Mouse (Mus musculus) heart, embryonic 11.5 days (tissue): ENCODE measurements at regions not wholly inside any gene's neighbourhood (a gene's known extent, or its start where the extent isn't known, plus 50 kb on each side); places are given as distances from the start of the nearest gene placed in this dataset.

Experiments
- ATAC-seq: fragments of 200-750 bp; cut with Nextera tagmentation; replicated peaks from 2 replicates; pipeline ENCODE4 v1.8.0; 2017; ENCODE audit warnings: moderate library complexity; ENCODE audit not compliant: insufficient number of reproducible peaks, low FRiP score, low TSS enrichment
- H3K27ac ChIP-seq: fragments of 300-500 bp; sonication (generic); 2 replicates; pipeline ENCODE4 v1.5.1; 2014; ENCODE audit warnings: mild to moderate bottlenecking, low read depth, low read length
- H3K27me3 ChIP-seq: fragments of 300-500 bp; sonication (generic); 2 replicates; pipeline ENCODE4 v1.6.1; 2014; ENCODE audit warnings: mild to moderate bottlenecking, low read length, mixed read lengths; ENCODE audit not compliant: control insufficient read depth, insufficient read depth
- H3K36me3 ChIP-seq: fragments of 300-500 bp; sonication (generic); 2 replicates; pipeline ENCODE4 v1.6.1; 2014; ENCODE audit warnings: mild to moderate bottlenecking, low read length, moderate library complexity, mixed read lengths; ENCODE audit not compliant: control insufficient read depth, insufficient read depth
- H3K4me1 ChIP-seq: fragments of 300-500 bp; sonication (generic); 2 replicates; pipeline ENCODE4 v1.6.1; 2014; ENCODE audit warnings: low read length; ENCODE audit not compliant: control insufficient read depth, insufficient read depth
- H3K4me2 ChIP-seq: fragments of 300-500 bp; sonication (generic); 2 replicates; pipeline ENCODE4 v1.6.1; 2014; ENCODE audit warnings: mild to moderate bottlenecking, moderate library complexity
- H3K4me3 ChIP-seq: fragments of 300-500 bp; sonication (generic); 2 replicates; pipeline ENCODE4 v1.5.1; 2014; ENCODE audit warnings: low read depth, low read length
- H3K9ac ChIP-seq: fragments of 300-500 bp; sonication (generic); 2 replicates; pipeline ENCODE4 v1.6.1; 2014; ENCODE audit warnings: mild to moderate bottlenecking, low read depth, low read length, moderate library complexity
- H3K9me3 ChIP-seq: fragments of 300-500 bp; sonication (generic); replicated peaks from 2 replicates; pipeline ENCODE4 v1.6.1; 2016; ENCODE audit warnings: low read length; ENCODE audit not compliant: control insufficient read depth
- WGBS: fragments of 180-500 bp; shearing (Covaris S2); extraction: QIAGEN DNeasy Blood & Tissue Kit; methylation state at CpG from one replicate; pipeline ENCODE4 v1.1.7; 2014; ENCODE audit not compliant: insufficient replicate concordance; 5-methylcytosine and 5-hydroxymethylcytosine counted together

GRCm38 (mm10) chr13:59949471-59949870, 126.5 kb upstream of the Tut7 start:
- Histone ChIP-seq H3K27ac (no peak overlapping the region), H3K27me3 (no peaks in the 10 kb centered on the region), H3K36me3 (no peaks in the 10 kb centered on the region), H3K4me3 (no peak overlapping the region), H3K4me1 (peaks cover 7% of the 10 kb centered on the region; the same call in 1 of the 2 replicates), H3K9ac (no peak overlapping the region), H3K4me2 (no peak overlapping the region), H3K9me3 (no peaks in the 10 kb centered on the region)
- ATAC-seq: no peak
- WGBS: 78% methylated on average over 6 of the region's 6 CpGs

DNA sequence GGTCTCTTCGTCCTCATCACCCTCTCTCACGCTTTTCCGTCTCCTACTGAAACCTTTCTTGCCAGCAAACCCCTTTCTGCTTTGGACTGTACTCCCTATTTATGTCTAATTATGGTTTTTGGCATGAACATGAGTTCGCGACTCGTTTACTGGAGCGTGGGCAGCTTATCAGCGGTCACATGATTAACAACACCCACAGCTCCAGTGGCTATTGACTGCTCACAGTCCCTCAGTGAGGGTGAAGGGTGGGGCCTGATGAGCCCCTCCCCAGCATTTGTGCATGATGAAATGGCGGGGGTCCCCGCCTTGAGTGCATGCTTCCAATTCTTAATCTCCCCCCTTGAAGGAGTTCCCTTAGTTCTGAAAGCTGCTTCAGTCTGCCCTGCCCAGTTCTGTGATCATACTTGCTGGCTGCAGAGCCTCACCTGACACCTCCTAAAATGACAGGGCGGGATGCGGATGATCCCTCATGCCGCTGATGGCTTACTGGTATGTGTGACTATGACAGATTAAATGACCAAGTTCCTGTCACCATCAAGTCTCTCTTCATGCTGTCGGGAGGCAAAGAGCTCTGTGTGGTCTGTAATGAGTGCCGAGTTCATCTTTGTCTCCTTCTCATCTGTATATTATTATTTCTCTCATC, 125.7 kb upstream of the Tut7 start:
- Histone ChIP-seq H3K4me2 (peak overlapping the region; percentile 24), H3K4me3 (no peak overlapping the region)
- ATAC-seq: no peak; the same call in 1 of the 2 replicates

GRCm38 (mm10) chr13:59947461-59947860, 124.5 kb upstream of the Tut7 start:
- ATAC-seq: no peak
- no peaks in the 10 kb centered on the region for H3K9me3 ChIP-seq
- no peak overlapping the region for H3K27ac ChIP-seq
- WGBS: 76% methylated on average over 5 of the region's 5 CpGs
- H3K36me3 ChIP-seq: no peaks in the 10 kb centered on the region
- no peak overlapping the region for H3K4me2 ChIP-seq
- no peak overlapping the region for H3K4me3 ChIP-seq
- H3K27me3 ChIP-seq: no peaks in the 10 kb centered on the region
- no peak overlapping the region for H3K9ac ChIP-seq
- H3K4me1 ChIP-seq: peaks cover 7% of the 10 kb centered on the region; the same call in 1 of the 2 replicates

More for the DNA sequence above, 125.7 kb upstream of the Tut7 start:
- H3K4me1 ChIP-seq: peaks cover 7% of the 10 kb centered on the region; the same call in 1 of the 2 replicates
- no peaks in the 10 kb centered on the region for H3K9me3 ChIP-seq
- H3K27me3 ChIP-seq: no peaks in the 10 kb centered on the region
- WGBS: 62% methylated on average over 15 of the region's 15 CpGs
- no peak overlapping the region for H3K9ac ChIP-seq
- no peak overlapping the region for H3K27ac ChIP-seq
- no peaks in the 10 kb centered on the region for H3K36me3 ChIP-seq

GRCm38 (mm10) chr13:59946509-59946908, 123.6 kb upstream of the Tut7 start:
- ATAC-seq: no peak
- Histone ChIP-seq H3K9me3 (no peaks in the 10 kb centered on the region), H3K4me1 (peaks cover 7% of the 10 kb centered on the region; the same call in 1 of the 2 replicates), H3K27me3 (no peaks in the 10 kb centered on the region), H3K4me2 (no peak overlapping the region), H3K4me3 (no peak overlapping the region), H3K36me3 (no peaks in the 10 kb centered on the region), H3K27ac (no peak overlapping the region), H3K9ac (no peak overlapping the region)
- WGBS: 64% methylated on average over 4 of the region's 4 CpGs

DNA sequence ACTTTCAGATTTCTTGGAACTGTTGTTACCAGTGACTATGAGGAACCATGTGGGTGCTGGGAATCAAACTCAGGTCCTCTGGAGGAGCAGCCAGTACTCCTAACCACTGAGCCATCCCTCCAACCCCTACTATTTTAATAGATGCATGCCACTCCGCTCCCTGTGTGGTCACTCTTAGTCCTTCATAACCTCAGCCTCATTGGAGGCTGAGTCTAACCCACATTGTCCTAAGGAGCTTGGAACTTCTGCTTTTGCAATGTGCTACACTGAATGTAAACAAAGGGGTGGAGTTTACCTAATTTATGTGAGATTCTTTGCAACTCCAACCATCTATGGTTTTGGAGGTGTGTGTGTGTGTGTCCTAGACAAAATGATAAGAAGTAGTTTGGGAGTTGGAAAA, 122.7 kb upstream of the Tut7 start:
- Histone ChIP-seq H3K4me2 (no peak overlapping the region), H3K9ac (no peak overlapping the region), H3K27ac (no peak overlapping the region), H3K27me3 (no peaks in the 10 kb centered on the region), H3K36me3 (no peaks in the 10 kb centered on the region), H3K9me3 (no peaks in the 10 kb centered on the region), H3K4me3 (no peak overlapping the region), H3K4me1 (peaks cover 11% of the 10 kb centered on the region; the same call in 1 of the 2 replicates)
- ATAC-seq: no peak
- WGBS: 84% methylated on average over 1 of the region's 1 CpGs

- no peak for ATAC-seq
- Histone ChIP-seq H3K27ac (no peak overlapping the region), H3K9ac (no peak overlapping the region), H3K4me3 (no peak overlapping the region), H3K4me1 (peaks cover 8% of the 10 kb centered on the region; the same call in 1 of the 2 replicates), H3K4me2 (no peak overlapping the region), H3K9me3 (no peaks in the 10 kb centered on the region), H3K36me3 (no peaks in the 10 kb centered on the region), H3K27me3 (no peaks in the 10 kb centered on the region)
- 48% methylated on average over 5 of the region's 5 CpGs for WGBS
Measured at GRCm38 (mm10) chr13:59943602-59944140, 120.7 kb upstream of the Tut7 start.

- no peaks in the 10 kb centered on the region for H3K9me3 ChIP-seq
- no peaks in the 10 kb centered on the region for H3K36me3 ChIP-seq
- H3K4me1 ChIP-seq: 0 out of 2 replicates have a peak, but pooled peaks cover 4% of the 10 kb centered on the region
- H3K9ac ChIP-seq: no peak overlapping the region
- no peak overlapping the region for H3K4me2 ChIP-seq
- H3K27me3 ChIP-seq: no peaks in the 10 kb centered on the region
- H3K4me3 ChIP-seq: no peak overlapping the region
- ATAC-seq: no peak
- no peak overlapping the region for H3K27ac ChIP-seq
- WGBS: 79% methylated on average over 3 of the region's 3 CpGs
Measured at GRCm38 (mm10) chr13:59943020-59943419, 120.1 kb upstream of the Tut7 start.

DNA sequence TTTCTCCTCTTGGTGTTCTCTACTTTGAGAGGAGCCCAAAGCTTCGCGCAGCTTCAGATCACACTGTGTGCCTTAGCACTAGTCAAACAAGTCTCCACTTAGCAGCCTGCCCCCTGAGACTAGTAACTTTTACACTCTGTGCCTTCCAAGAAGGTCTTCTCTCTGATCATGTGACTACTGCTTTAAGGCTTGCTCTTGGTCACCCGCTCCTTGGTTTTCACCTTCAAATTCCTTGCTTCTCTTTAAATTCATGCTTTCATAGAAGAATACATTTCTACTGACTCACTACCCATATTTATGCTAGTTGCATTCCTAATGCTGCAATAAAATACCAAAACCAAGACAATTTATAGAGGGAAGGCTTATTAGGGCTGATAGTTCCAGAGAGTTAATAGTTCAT, 118.6 kb upstream of the Tut7 start:
- WGBS: 62% methylated on average over 3 of the region's 3 CpGs
- H3K9ac ChIP-seq: no peak overlapping the region
- no peak for ATAC-seq
- H3K9me3 ChIP-seq: no peaks in the 10 kb centered on the region
- H3K4me1 ChIP-seq: 0 out of 2 replicates have a peak, but pooled peaks cover 4% of the 10 kb centered on the region
- H3K27me3 ChIP-seq: no peaks in the 10 kb centered on the region
- H3K27ac ChIP-seq: no peak overlapping the region
- no peaks in the 10 kb centered on the region for H3K36me3 ChIP-seq
- H3K4me3 ChIP-seq: no peak overlapping the region
- no peak overlapping the region for H3K4me2 ChIP-seq
